13 mouse cellular contexts compared by ENCODE assay signal in the genomic region with DNA sequence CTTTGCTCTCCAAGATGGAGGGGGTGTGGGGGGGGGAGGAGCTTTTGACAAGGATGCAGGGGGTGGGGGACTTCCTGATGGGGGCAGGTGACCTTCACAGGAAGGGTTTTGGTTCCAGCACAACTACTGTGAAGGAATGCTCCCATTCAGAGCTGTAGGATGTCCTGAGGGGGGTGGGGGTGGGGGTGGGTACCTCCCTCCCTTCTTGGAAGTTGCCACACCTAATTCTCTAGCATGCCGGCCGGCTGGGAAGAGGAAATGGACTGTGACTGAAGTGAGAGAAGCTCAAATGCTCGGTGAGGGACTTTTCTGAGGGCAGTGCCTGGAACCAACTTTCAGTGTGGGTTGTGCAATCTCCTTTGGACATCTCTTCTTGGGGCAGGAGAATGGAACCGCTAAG.
DNase-seq lines count a peak whose midpoint lies in the region; ATAC-seq and TF ChIP-seq lines count a peak whose summit lies in the region.
"Had no signal": no experiment of that assay in that cellular context is flagged by ENCODE, and none has a peak within 500 bp of the region (broad histone marks: within the 10 kb centered on the region; RNA-seq: fewer than 3 reads in every experiment).

No protein-coding gene starts in this region.

- no peak overlapping the region for H3K4me2 ChIP-seq in intestine, postnatal 0 days (replicated peaks; ENCODE audit: low read depth)
- H3K4me2 ChIP-seq: heart, embryonic 11.5 days; hindbrain, embryonic 13.5 days; limb, embryonic 15.5 days had no signal

- H3K27me3 ChIP-seq in intestine, postnatal 0 days (replicated peaks; ENCODE audit: control insufficient read depth, insufficient read depth, low read length) = no peaks in the 10 kb centered on the region
- H3K27me3 ChIP-seq: limb, embryonic 15.5 days had no signal

- ATAC-seq in intestine, postnatal 0 days = peak; percentile 44; the same call in 1 of the 2 replicates

- H3K36me3 ChIP-seq in intestine, postnatal 0 days (ENCODE audit: control insufficient read depth, insufficient read depth) = no peaks in the 10 kb centered on the region
- H3K36me3 ChIP-seq: hindbrain, embryonic 13.5 days; limb, embryonic 15.5 days had no signal

- no peak for TF ChIP-seq CTCF in intestine, postnatal 0 days (IDR thresholded peaks at IDR 0.05; ENCODE audit: low read depth)

- peaks cover 26% of the 10 kb centered on the region for H3K4me1 ChIP-seq in intestine, postnatal 0 days (replicated peaks; ENCODE audit: control insufficient read depth, insufficient read depth, low read length)

- DNase-seq in heart, adult 11 months = peak; percentile 95
- no peak for DNase-seq in heart, adult 9 months (ENCODE audit: low spot score in 2 of 2)
- DNase-seq in thymus, postnatal 4 days = peak; percentile 4
- DNase-seq in thymus, postnatal 0 days (ENCODE audit: low spot score) = no peak
- DNase-seq in cerebellum, adult 9-11 months = no peak
- DNase-seq in layer of hippocampus, adult 11-12 months (ENCODE audit: low spot score) = no peak
- DNase-seq in gastrocnemius, postnatal 14 days = no peak
- DNase-seq: layer of hippocampus, postnatal 36 days; right cerebral cortex, postnatal 25 days had no signal

- no peak overlapping the region for H3K9ac ChIP-seq in intestine, postnatal 0 days (ENCODE audit: low read depth, low read length)
- H3K9ac ChIP-seq: hindbrain, embryonic 13.5 days; limb, embryonic 15.5 days had no signal

- 18% methylated on average over 4 of the region's 4 CpGs for WGBS in intestine, postnatal 0 days

- no peak overlapping the region for H3K4me3 ChIP-seq in intestine, postnatal 0 days (ENCODE audit: low read depth, low read length)
- H3K4me3 ChIP-seq: hindbrain, embryonic 13.5 days; limb, embryonic 15.5 days had no signal

- no peak overlapping the region for H3K27ac ChIP-seq in intestine, postnatal 0 days (ENCODE audit: low read depth, low read length)
- H3K27ac ChIP-seq: hindbrain, embryonic 13.5 days; limb, embryonic 15.5 days had no signal

- intact Hi-C loops in gastrocnemius, postnatal 14 days (cut with DNase I; ENCODE audit: low total_unique reads) = loop anchor here (10.0 kb wide), 1 partner anchor 113 kb away; no protein-coding TSS in a partner anchor

- H3K9me3 ChIP-seq in intestine, postnatal 0 days (ENCODE audit: control insufficient read depth) = no peaks in the 10 kb centered on the region
- H3K9me3 ChIP-seq: hindbrain, embryonic 13.5 days; limb, embryonic 15.5 days had no signal

Comparison
In these comparisons a context has a peak if more than half of its experiments do, and no peak if none do; other contexts are left out.
1. DNase-seq: peak in heart, adult 11 months (single experiment) and thymus, postnatal 4 days (single experiment); none in heart, adult 9 months (0 of 2), thymus, postnatal 0 days (single experiment), cerebellum, adult 9-11 months (single experiment), layer of hippocampus, adult 11-12 months (single experiment) and gastrocnemius, postnatal 14 days (single experiment).